Mouse (Mus musculus) cerebellum, adult 11-12 months (tissue): ENCODE results near the gene Mars.

Experiments
- DNase-seq: peaks from one replicate; pipeline ENCODE4 v3.0.0; 2022

The Mars gene

DNA sequence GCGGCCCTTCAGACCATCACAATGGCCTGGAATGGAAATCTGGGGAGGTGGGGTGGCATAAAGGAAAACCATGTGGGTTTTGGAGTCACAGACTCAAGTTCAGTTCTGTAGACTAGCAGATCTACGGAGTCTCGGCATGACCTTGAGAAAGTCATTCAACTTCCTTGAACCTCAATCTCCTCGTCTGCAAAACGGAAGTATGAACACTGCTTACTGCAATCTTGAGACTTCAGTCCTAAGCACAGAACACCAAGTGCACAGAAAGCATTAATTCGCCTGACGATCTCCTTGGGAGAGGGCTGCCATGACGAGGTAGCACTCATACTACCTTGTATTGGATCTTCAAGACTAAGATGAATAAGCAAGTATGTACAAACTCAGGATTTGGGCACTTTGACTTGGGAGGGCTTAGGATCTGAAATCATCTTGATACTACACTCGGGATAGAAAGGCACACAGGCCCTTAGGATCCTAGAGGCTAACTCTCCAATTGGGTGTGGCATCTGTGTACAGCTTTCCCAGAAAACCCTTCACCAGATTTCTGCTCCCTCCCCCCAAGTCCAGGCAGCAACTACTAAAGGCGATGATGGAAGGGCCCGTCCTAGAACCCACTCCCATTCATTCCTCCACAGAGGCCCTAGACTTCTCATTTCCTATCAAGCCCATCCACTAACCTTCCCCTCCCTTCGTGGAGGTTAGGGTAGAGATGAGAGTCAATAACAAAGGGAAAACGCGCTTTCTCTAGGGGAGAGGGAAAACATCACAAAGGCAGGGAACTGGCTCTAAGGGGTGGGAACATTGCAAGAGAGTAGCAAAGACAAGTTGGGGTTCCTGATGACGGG lies 49.7 kb downstream of the Mars start:
- DNase-seq = peak; percentile 48

DNA sequence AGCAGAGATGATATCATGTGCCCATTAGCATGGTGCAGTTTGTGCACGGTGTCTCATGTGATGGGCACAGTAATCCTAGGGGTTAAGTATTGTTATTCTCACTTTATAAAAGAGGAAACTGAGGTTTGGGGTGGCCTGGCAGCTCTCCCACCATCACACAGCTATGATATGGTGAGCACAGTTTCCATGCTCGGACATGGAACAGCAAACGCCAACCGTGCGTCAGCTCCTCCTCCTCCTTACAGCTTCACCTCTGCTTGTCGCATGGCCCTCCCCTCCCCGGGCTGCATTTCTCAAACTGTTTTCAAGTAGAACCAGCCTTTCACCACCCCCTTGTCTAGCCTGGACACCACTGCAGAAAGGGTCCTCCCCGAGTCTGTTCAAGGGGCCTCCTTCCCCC lies 53.1 kb downstream of the Mars start:
- no peak for DNase-seq

DNA sequence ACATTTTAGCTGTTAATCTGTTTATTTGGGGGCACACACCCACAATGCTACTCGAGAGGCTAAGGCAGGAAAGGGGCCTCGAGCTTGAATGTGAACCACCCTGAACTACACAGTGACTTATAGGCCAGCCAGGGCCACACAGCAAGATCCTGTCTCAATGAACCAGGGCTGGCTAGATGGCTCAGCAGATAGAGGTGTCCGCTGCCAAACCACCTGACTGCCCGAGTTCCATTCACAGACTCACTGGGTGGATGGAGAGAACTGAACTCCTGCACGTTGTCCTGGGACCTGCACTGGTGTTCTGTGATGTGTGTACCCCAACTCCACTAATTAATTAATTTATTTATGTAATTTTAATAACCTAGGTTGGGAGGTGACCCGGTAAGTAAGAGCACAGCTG lies 53.8 kb downstream of the Mars start:
- DNase-seq = peak; percentile 39

DNA sequence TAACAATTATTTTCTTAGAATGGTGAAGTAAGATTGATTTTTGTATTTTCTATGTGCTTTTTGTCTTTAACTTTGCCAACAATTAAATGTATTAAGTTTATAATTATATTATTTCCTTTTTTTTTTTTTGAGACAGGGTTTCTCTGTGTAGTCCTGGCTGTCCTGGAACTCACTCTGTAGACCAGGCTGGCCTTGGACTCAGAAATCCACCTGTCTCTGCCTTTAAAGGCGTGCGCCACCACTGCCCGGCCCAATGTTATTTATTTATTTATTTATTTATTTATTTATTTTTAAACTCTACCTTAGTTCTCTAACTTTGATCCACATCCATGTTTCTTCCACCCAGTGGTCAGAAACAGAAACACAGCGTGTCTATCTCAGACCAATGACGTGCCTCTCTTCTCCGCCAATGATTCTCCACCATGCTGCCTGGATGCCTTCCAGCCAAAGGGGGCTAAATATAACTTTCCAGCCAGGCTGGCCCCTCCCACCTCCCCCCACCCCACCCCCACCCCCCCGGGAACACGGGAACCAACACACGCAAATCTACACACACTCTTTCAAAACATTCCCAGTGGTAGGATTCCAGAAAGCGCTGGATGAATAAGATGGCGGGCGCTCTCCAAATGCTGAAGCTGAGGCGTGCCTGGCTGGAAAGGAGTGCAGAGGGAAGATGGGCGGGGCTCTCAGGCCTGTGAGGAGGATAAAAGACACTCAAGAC lies 55.8 kb downstream of the Mars start:
- no peak for DNase-seq

DNA sequence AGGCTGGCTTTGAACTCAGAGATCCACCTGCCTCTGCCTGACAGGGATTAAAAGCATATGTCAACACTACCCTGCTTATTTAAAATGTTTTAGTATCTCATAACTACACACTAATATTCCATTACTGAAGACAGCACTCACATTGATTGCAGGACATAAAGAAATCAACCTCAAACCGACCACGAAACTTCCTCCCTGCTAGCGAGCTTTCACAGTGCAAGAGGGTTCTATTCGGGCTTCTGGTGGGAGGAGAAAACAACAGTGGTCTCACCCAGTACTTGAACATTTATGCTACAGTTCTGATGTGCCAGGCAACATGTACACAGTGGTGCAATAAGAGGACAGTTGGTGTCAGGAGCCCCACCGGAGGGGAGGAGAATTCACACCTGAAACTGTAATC lies 60.8 kb downstream of the Mars start:
- DNase-seq = no peak
